Mouse (Mus musculus) kidney, embryonic 15.5 days (tissue): ENCODE data around the gene Olfr506. TPM values are rescaled to one million over a fixed set of nuclear protein-coding genes. Genes with fewer than 3 reads are reported as not detected.
"Not testable (repeated sequence)": the region's sequence is repeated elsewhere in the genome, so short reads cannot be mapped to it uniquely, and the experiment has no call there.

ENCODE experiments used
- ATAC-seq: fragments of 200-750 bp; cut with Nextera tagmentation; replicated peaks from 2 replicates; pipeline ENCODE4 v1.8.0; 2017; ENCODE audit warnings: moderate TSS enrichment; ENCODE audit not compliant: low FRiP score
- H3K27ac ChIP-seq: fragments of 300-500 bp; sonication (generic); 2 replicates; pipeline ENCODE4 v1.5.1; 2015; ENCODE audit warnings: mild to moderate bottlenecking, inconsistent platforms
- H3K27me3 ChIP-seq: fragments of 300-500 bp; sonication (generic); 2 replicates; pipeline ENCODE4 v1.6.1; 2015; ENCODE audit warnings: inconsistent platforms
- H3K36me3 ChIP-seq: fragments of 300-500 bp; sonication (generic); 2 replicates; pipeline ENCODE4 v1.6.1; 2015; ENCODE audit warnings: inconsistent platforms
- H3K4me1 ChIP-seq: fragments of 300-500 bp; sonication (generic); 2 replicates; pipeline ENCODE4 v1.6.1; 2015; ENCODE audit warnings: inconsistent platforms
- H3K4me2 ChIP-seq: fragments of 300-500 bp; sonication (generic); 2 replicates; pipeline ENCODE4 v1.6.1; 2015; ENCODE audit warnings: moderate library complexity, mild to moderate bottlenecking, inconsistent platforms
- H3K4me3 ChIP-seq: fragments of 300-500 bp; sonication (generic); replicated peaks from 2 replicates; pipeline ENCODE4 v1.5.1; 2015; ENCODE audit warnings: mild to moderate bottlenecking, inconsistent platforms
- H3K9ac ChIP-seq: fragments of 300-500 bp; sonication (generic); 2 replicates; pipeline ENCODE4 v1.6.1; 2015; ENCODE audit warnings: mild to moderate bottlenecking, inconsistent platforms
- H3K9me3 ChIP-seq: fragments of 300-500 bp; sonication (generic); replicated peaks from 2 replicates; pipeline ENCODE4 v1.6.1; 2016; ENCODE audit warnings: inconsistent platforms
- WGBS: fragments of 180-500 bp; shearing (Covaris S2); methylation state at CpG from one replicate; pipeline ENCODE4 v1.1.7; 2015; ENCODE audit warnings: mixed read lengths; 5-methylcytosine and 5-hydroxymethylcytosine counted together
- polyA plus RNA-seq: library from polyadenylated mRNA; unstranded; fragments of >200 nt; fragmentation: Nextera tagmentation; extraction: Ambion mirVana; gene quantifications from 2 replicates; pipeline ENCODE4 v1.2.1, GENCODE M21; 2015

Olfr506 gene
- 0.04 TPM in 1 of 2 replicates, not detected in the other for polyA plus RNA-seq

DNA sequence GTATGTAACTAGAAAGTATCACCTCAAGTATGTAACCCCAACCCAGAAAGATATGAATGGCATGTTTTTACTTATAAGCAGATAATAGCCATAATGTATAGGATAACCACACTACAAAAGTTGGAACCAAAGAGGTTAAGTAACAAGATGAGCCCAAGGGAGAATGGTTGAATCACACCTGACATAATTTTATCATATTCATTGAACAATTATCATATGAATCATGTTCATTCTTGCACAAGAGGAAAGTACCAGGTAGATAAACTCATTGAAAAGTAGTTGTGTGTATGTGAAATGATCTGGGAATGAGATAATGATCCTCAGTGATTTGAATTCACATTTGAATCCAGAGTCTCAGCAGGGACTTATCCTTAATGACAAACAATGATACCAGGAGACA is at the start of gene Olfr506:
Gene Olfr506, plus strand, starts transcription at position 301 of the 400 bp plus-strand sequence.
- ATAC-seq: no peak
- Histone ChIP-seq H3K4me1 (no peaks in the 10 kb centered on the region), H3K27me3 (no peaks in the 10 kb centered on the region), H3K9ac (no peak within 1 kb of the TSS), H3K4me3 (no peak within 1 kb of the TSS), H3K27ac (no peak within 1 kb of the TSS), H3K4me2 (no peak within 1 kb of the TSS), H3K36me3 (no peaks in the 10 kb centered on the region), H3K9me3 (no peaks in the 10 kb centered on the region)

DNA sequence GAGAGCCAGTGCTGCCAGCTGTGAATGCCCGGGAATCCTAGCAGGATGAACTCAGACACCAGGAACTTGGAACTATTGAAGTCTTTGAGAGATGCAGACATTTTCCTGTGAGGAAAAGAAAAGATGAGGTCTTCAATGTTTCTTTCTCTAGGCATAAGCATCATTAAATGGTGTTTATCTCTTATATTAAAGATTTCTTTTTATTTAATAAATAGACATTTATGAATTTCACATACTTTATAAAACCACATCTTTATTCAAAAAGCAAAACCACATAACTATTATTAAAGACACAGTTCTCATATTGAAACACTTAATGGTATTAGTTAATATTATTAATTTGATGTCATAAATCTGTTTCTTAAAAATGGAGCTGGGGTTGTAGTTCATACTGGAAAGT is 44.9 kb upstream of the Olfr506 start, which contains the start of gene Olfr504:
Gene Olfr504, minus strand, starts transcription at position 101 of the 400 bp plus-strand sequence.
- Histone ChIP-seq H3K27me3 (no peaks in the 10 kb centered on the region), H3K36me3 (no peaks in the 10 kb centered on the region), H3K27ac (no peak within 1 kb of the TSS), H3K4me3 (no peak within 1 kb of the TSS), H3K9ac (no peak within 1 kb of the TSS), H3K4me2 (no peak within 1 kb of the TSS), H3K9me3 (no peaks in the 10 kb centered on the region), H3K4me1 (no peaks in the 10 kb centered on the region)
- no peak for ATAC-seq
- 81% methylated on average over 1 of the region's 1 CpGs for WGBS

DNA sequence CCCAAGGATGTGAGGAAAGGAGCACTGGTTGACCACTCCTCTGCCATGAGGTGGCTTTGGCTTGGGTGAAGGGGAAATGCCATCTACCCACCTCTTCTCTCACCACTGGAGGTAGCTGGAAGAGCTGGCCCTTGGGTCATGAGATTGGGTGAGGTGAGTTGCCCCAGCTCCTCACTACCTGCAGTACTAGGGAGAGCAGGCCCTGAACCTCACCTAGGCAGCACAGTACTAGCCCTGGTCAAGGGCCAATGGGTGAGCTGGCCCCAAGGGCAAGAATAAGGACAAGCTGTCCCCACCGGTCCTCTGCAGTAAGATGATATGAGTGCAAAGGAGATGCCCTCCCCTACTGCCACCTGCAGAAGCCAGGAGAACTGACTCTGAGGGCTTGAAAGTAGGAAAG is 20.8 kb upstream of the Olfr506 start:
- Histone ChIP-seq H3K4me3 (no peak overlapping the region), H3K9ac (no peak overlapping the region), H3K9me3 (no peaks in the 10 kb centered on the region), H3K36me3 (no peaks in the 10 kb centered on the region), H3K27ac (no peak overlapping the region), H3K4me1 (no peaks in the 10 kb centered on the region), H3K4me2 (no peak overlapping the region), H3K27me3 (no peaks in the 10 kb centered on the region)
- 93% methylated on average over 1 of the region's 1 CpGs for WGBS
- no peak for ATAC-seq

DNA sequence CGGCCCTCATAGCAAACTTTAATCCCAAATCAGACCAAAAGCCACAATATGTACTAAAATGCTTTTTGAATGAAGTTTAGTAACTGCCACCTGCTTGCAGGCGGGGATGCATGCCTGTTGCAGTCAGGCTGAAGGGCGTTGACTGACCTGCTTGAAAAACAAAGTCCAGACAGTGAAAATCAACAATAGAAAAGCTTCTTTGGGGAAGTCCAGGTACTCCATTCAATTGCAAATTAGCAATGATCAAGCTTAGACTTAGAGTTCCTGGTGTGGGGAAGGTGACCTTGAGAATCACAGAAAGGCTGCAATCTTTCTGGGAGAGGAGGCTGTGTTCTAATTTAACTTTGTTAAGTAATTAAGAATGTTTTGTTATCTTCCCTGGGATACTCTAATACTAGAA is 8.7 kb upstream of the Olfr506 start:
- ATAC-seq, H3K27me3 ChIP-seq, H3K4me2 ChIP-seq, H3K4me1 ChIP-seq, H3K36me3 ChIP-seq, H3K9me3 ChIP-seq, H3K9ac ChIP-seq, H3K4me3 ChIP-seq, H3K27ac ChIP-seq: not testable (repeated sequence)
- 81% methylated on average over 3 of the region's 3 CpGs for WGBS

DNA sequence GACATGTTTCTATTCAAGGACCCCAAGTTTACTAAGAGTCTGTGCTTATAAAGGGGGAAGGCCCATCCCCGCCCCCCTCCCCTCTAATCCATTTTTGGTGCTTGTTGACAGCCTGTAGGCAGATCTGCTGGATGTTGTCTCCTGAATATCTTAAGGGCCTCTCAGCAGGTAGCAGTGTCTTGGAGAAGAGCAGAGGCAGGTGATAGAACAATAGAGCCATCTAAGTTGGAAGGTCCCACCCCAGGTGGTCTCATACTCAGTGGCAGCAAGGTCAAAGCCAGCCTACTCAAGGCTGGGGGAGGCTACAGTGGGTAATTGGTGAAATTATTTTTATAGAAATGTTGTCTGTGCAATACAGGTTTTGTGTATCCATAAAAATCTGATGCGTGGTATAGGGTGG is 3.5 kb downstream of the Olfr506 start:
- no peak for ATAC-seq
- no peaks in the 10 kb centered on the region for H3K4me1 ChIP-seq
- WGBS: 92% methylated on average over 2 of the region's 2 CpGs

DNA sequence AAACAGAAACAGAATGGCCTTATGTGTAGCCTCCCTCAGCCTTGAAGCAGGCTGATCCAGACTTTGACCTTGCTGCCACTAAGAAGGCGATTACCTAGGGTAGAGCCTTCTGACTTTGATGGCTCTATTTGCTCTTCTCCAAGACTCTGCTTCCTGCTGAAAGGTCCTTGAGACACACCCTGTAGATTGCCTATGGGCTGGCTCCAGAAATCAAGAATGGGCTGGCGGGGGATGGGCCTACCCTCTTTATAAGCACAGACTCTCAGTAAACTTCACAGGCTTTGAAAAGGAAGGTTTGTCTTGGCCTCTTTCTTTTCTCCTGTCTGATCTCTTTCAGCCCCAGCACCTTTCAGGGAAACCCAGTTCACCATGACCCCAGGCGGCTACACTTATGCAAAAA is 6.2 kb downstream of the Olfr506 start:
- H3K36me3 ChIP-seq, ATAC-seq, H3K4me3 ChIP-seq, H3K4me1 ChIP-seq, H3K9me3 ChIP-seq, H3K9ac ChIP-seq, H3K4me2 ChIP-seq, H3K27ac ChIP-seq, H3K27me3 ChIP-seq: not testable (repeated sequence)
- WGBS: 58% methylated on average over 3 of the region's 3 CpGs

More for the DNA sequence above, 3.5 kb downstream of the Olfr506 start:
- H3K27ac ChIP-seq: no peak overlapping the region
- no peak overlapping the region for H3K4me2 ChIP-seq
- no peak overlapping the region for H3K9ac ChIP-seq
- H3K4me3 ChIP-seq: no peak overlapping the region
- no peaks in the 10 kb centered on the region for H3K27me3 ChIP-seq
- H3K9me3 ChIP-seq: no peaks in the 10 kb centered on the region
- no peaks in the 10 kb centered on the region for H3K36me3 ChIP-seq

DNA sequence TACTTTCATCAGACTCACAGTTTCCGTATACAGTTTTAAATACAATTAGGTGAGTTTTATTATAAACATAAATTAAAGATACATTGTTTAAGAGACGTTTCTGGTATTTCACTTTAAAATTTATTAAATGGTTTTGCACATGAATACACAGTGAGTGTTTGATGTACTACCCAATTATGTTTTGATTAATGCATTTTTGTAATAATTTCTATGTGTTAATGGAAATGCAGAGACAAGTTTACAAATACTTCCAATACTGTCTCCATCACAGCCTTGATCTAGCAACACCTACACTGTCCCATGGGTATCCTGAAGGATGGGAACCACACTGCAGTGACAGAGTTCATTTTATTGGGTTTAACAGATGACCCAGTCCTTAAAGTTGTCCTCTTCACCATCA is 10.9 kb downstream of the Olfr506 start, which contains the start of gene Olfr507:
Gene Olfr507, plus strand, starts transcription at position 301 of the 400 bp plus-strand sequence.
- H3K4me1 ChIP-seq: no peaks in the 10 kb centered on the region
- H3K9me3 ChIP-seq: no peaks in the 10 kb centered on the region

DNA sequence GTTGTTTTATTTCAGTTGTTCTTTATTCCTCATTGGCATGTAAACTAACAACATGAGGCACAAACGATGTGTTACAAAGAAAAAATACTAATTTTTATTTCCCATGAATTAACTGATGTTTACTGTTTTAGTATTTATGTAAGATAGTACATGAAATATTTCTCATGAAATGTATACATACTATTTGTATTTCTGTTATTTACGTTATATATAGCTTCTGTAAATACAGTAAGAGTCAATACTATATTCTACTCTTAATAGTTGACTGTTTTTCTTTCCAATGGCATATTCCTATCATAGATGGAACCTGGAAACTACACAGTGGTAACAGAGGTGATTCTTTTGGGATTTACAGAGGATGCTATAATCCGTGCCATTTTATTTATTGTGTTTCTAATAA is 19.1 kb downstream of the Olfr506 start, which contains the start of gene Olfr508:
Gene Olfr508, plus strand, starts transcription at position 301 of the 400 bp plus-strand sequence.
- 90% methylated on average over 3 of the region's 3 CpGs for WGBS
- no peak within 1 kb of the TSS for H3K4me2 ChIP-seq
- ATAC-seq: no peak
- no peaks in the 10 kb centered on the region for H3K27me3 ChIP-seq
- H3K4me1 ChIP-seq: no peaks in the 10 kb centered on the region
- no peaks in the 10 kb centered on the region for H3K36me3 ChIP-seq
- H3K4me3 ChIP-seq: no peak within 1 kb of the TSS
- no peak within 1 kb of the TSS for H3K27ac ChIP-seq
- H3K9me3 ChIP-seq: no peaks in the 10 kb centered on the region
- H3K9ac ChIP-seq: no peak within 1 kb of the TSS

More for the DNA sequence above, 10.9 kb downstream of the Olfr506 start, which contains the start of gene Olfr507:
- Histone ChIP-seq H3K9ac (no peak within 1 kb of the TSS), H3K27ac (no peak within 1 kb of the TSS), H3K4me2 (no peak within 1 kb of the TSS), H3K36me3 (no peaks in the 10 kb centered on the region), H3K27me3 (no peaks in the 10 kb centered on the region), H3K4me3 (no peak within 1 kb of the TSS)
- ATAC-seq: no peak
- whole genome bisulfite sequencing: 80% methylated on average over 2 of the region's 2 CpGs

DNA sequence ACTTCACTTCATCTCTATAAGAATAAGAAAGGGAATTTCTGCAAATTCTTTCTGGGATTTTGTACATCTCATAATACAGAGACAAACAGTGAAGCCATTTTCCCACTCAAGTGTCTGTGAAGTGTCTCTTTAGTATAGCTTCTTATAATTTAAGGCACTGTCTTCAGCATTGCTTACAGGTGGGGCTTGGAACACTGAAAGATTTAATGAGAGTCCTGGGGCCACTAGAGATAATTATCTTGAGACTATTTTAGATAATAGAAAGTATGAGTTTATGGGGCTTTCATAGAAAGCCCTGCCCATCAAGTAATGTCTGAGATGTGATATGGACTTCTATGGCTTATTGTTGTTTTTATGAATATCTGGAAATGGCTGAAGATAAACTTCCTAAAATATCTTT is 41.2 kb downstream of the Olfr506 start, which contains the start of gene Olfr509:
Gene Olfr509, minus strand, starts transcription at position 101 of the 400 bp plus-strand sequence.
- Histone ChIP-seq H3K36me3 (no peaks in the 10 kb centered on the region), H3K9ac (no peak within 1 kb of the TSS), H3K4me1 (no peaks in the 10 kb centered on the region), H3K4me2 (no peak within 1 kb of the TSS), H3K27ac (no peak within 1 kb of the TSS), H3K9me3 (no peaks in the 10 kb centered on the region), H3K27me3 (no peaks in the 10 kb centered on the region), H3K4me3 (no peak within 1 kb of the TSS)
- no peak for ATAC-seq

DNA sequence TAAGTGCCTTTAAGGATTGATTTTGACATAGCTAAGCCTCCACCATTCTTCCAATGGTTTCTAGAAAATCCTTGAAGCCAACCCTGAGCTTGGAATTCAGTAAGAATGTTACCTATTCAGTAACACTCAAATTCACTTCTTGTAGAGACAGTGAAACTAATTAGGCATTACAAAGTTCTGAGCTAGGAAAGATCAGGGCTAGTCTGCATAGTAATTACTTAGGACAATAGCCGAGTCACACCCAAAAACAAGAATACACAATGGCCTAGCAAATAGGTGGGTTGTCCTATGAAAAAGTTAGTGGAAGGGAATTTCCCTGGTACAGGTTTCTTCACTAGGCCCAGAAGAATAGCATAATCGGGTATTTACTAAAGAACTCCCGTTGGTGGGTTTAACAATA is 51.8 kb downstream of the Olfr506 start:
- ATAC-seq: no peak
- Histone ChIP-seq H3K4me3 (no peak overlapping the region), H3K27me3 (no peaks in the 10 kb centered on the region), H3K27ac (no peak overlapping the region), H3K36me3 (no peaks in the 10 kb centered on the region), H3K4me1 (no peaks in the 10 kb centered on the region), H3K9me3 (no peaks in the 10 kb centered on the region), H3K9ac (no peak overlapping the region), H3K4me2 (no peak overlapping the region)
- WGBS: 86% methylated on average over 3 of the region's 3 CpGs

Other genes starting within 250 kb of the Olfr506 start
- gene Olfr494, start 245.5 kb upstream of the Olfr506 start, polyA plus RNA-seq: not detected in 2 replicates
- not detected in 2 replicates for gene Olfr495, start 217.6 kb upstream of the Olfr506 start, polyA plus RNA-seq
- gene Olfr497, start 190.4 kb upstream of the Olfr506 start, polyA plus RNA-seq: not detected in 2 replicates
- not detected in 2 replicates for gene Olfr498, start 145.5 kb upstream of the Olfr506 start, polyA plus RNA-seq
- gene Olfr502, start 85.7 kb upstream of the Olfr506 start, polyA plus RNA-seq: not detected in 2 replicates
- not detected in 2 replicates for gene Olfr503, start 66.3 kb upstream of the Olfr506 start, polyA plus RNA-seq
- gene Olfr504, start 45.0 kb upstream of the Olfr506 start, polyA plus RNA-seq: not detected in 2 replicates
- gene Olfr507, start 11.0 kb downstream of the Olfr506 start, polyA plus RNA-seq: not detected in 2 replicates
- gene Olfr508, start 19.2 kb downstream of the Olfr506 start, polyA plus RNA-seq: not detected in 2 replicates
- 0.04 TPM in 1 of 2 replicates, not detected in the other for gene Olfr509, start 41.1 kb downstream of the Olfr506 start, polyA plus RNA-seq
- not detected in 2 replicates for gene Olfr510, start 55.6 kb downstream of the Olfr506 start, polyA plus RNA-seq
- not detected in 2 replicates for gene Olfr512, start 102.5 kb downstream of the Olfr506 start, polyA plus RNA-seq
- not detected in 2 replicates for gene Olfr513, start 140.2 kb downstream of the Olfr506 start, polyA plus RNA-seq
- gene Olfr514, start 215.2 kb downstream of the Olfr506 start, polyA plus RNA-seq: not detected in 2 replicates
- not detected in 2 replicates for gene Olfr516, start 239.7 kb downstream of the Olfr506 start, polyA plus RNA-seq